Mouse (Mus musculus) thymus, adult 2 months (tissue): Measurements from ENCODE around the gene Btnl2.

Experiments
- CTCF ChIP-seq: fragments of 200-500 bp; IDR thresholded peaks from 2 replicates; pipeline ENCODE4 v1.5.1; 2012; ENCODE audit warnings: mild to moderate bottlenecking, control low read depth, low read length, moderate library complexity, borderline replicate concordance; ENCODE audit not compliant: control insufficient read depth, poor library complexity, insufficient read depth; ENCODE audit errors: extremely low read depth
- POLR2A ChIP-seq: fragments of 200-500 bp; IDR thresholded peaks from 2 replicates; pipeline ENCODE4 v1.6.1; 2012; ENCODE audit warnings: mild to moderate bottlenecking, low read length, control low read depth, moderate library complexity; ENCODE audit not compliant: control insufficient read depth, poor library complexity, insufficient read depth; ENCODE audit errors: extremely low read depth

GRCm38 (mm10) chr17:34346041-34346440 is 8.6 kb upstream of the Btnl2 start:
- TF ChIP-seq CTCF (no peak), POLR2A (no peak)
